Mouse (Mus musculus) lung, postnatal 0 days (tissue): Measurements from ENCODE around the gene Avp.

ENCODE experiments used
- CTCF ChIP-seq: IDR thresholded peaks from 2 replicates; pipeline ENCODE4 v1.5.1; 2016; ENCODE audit warnings: antibody characterized with exemption, mild to moderate bottlenecking
- EP300 ChIP-seq: IDR thresholded peaks from 2 replicates; pipeline ENCODE4 v1.6.1; 2016; ENCODE audit warnings: antibody characterized with exemption, mild to moderate bottlenecking, control low read depth

DNA sequence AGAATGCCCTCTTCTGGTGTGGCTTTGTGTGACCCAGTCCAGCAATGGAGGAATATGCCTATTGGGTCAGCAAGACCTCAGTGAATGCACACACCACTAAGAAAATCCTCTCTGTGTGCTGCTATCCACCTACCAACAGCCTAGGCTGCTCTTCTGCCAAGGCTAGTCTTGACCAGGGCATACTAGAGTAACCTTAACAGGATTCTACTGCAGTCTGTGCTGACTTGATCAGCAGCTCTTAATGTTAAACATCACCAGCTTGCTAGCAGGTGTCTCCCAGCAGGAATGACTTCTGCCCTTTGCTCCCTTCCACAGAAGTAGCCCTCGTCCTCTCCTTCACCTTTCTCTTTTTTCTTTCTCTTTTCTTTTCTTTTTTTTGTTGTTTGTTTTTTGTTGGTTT is 26.1 kb downstream of the Avp start:
- no peak for TF ChIP-seq CTCF
- TF ChIP-seq EP300 = no peak
